Mouse (Mus musculus) neural tube, embryonic 14.5 days (tissue): ENCODE data around the gene Rab17. TPM values are rescaled to one million over a fixed set of nuclear protein-coding genes. Genes with fewer than 3 reads are reported as not detected.
A peak's percentile ranks its signal among the peaks of the same experiment; 100 is the strongest.

ENCODE experiments used
- ATAC-seq: fragments of 200-750 bp; cut with Nextera tagmentation; 2 replicates; pipeline ENCODE4 v1.8.0; 2017; ENCODE audit warnings: low read depth, mild to moderate bottlenecking, moderate TSS enrichment, moderate library complexity
- H3K27ac ChIP-seq: fragments of 300-500 bp; sonication (generic); 2 replicates; pipeline ENCODE4 v1.5.1; 2014; ENCODE audit warnings: low read depth, mild to moderate bottlenecking, control low read depth, low read length, moderate library complexity, mixed read lengths
- H3K27me3 ChIP-seq: fragments of 300-500 bp; sonication (generic); 2 replicates; pipeline ENCODE4 v1.6.1; 2014; ENCODE audit warnings: low read length; ENCODE audit not compliant: control insufficient read depth, insufficient read depth
- H3K36me3 ChIP-seq: fragments of 300-500 bp; sonication (generic); 2 replicates; pipeline ENCODE4 v1.6.1; 2014; ENCODE audit warnings: low read length, mixed read lengths; ENCODE audit not compliant: control insufficient read depth, insufficient read depth
- H3K4me1 ChIP-seq: fragments of 300-500 bp; sonication (generic); 2 replicates; pipeline ENCODE4 v1.6.1; 2014; ENCODE audit warnings: low read length; ENCODE audit not compliant: control insufficient read depth, insufficient read depth
- H3K4me2 ChIP-seq: fragments of 300-500 bp; sonication (generic); 2 replicates; pipeline ENCODE4 v1.6.1; 2014; ENCODE audit warnings: mild to moderate bottlenecking, low read depth, low read length, control low read depth
- H3K4me3 ChIP-seq: fragments of 300-500 bp; sonication (generic); 2 replicates; pipeline ENCODE4 v1.5.1; 2014; ENCODE audit warnings: low read depth, low read length, control low read depth, mixed read lengths
- H3K9ac ChIP-seq: fragments of 300-500 bp; sonication (generic); replicated peaks from 2 replicates; pipeline ENCODE4 v1.6.1; 2014; ENCODE audit warnings: low read depth, mild to moderate bottlenecking, control low read depth, low read length, mixed read lengths
- H3K9me3 ChIP-seq: fragments of 300-500 bp; sonication (generic); 2 replicates; pipeline ENCODE4 v1.6.1; 2016; ENCODE audit warnings: low read length; ENCODE audit not compliant: control insufficient read depth
- whole genome bisulfite sequencing: fragments of 180-500 bp; shearing (Covaris S2); extraction: QIAGEN DNeasy Blood & Tissue Kit; methylation state at CpG from one replicate; pipeline ENCODE4 v1.1.7; 2014; 5-methylcytosine and 5-hydroxymethylcytosine counted together
- polyA plus RNA-seq: library from polyadenylated mRNA; unstranded; fragments of >200 nt; fragmentation: Nextera tagmentation; extraction: Ambion mirVana; gene quantifications from 2 replicates; pipeline ENCODE4 v1.2.1, GENCODE M21; 2014

Rab17 gene
- polyA plus RNA-seq, 1 experiment from 2014 or later: 0.13 TPM

GRCm38 (mm10) chr1:91008147-91008682 lies 38.8 kb upstream of the Rab17 start:
- Histone ChIP-seq H3K9ac (no peak overlapping the region), H3K4me1 (peaks cover 9% of the 10 kb centered on the region), H3K27ac (no peak overlapping the region), H3K4me3 (no peak overlapping the region), H3K4me2 (no peak overlapping the region), H3K36me3 (no peaks in the 10 kb centered on the region), H3K27me3 (no peaks in the 10 kb centered on the region), H3K9me3 (no peaks in the 10 kb centered on the region)
- no peak for ATAC-seq
- 94% methylated on average over 14 of the region's 14 CpGs for WGBS

- H3K36me3 ChIP-seq: no peaks in the 10 kb centered on the region
- ATAC-seq: no peak
- H3K9me3 ChIP-seq: no peaks in the 10 kb centered on the region
- 89% methylated on average over 9 of the region's 9 CpGs for WGBS
- H3K9ac ChIP-seq: no peak overlapping the region
- H3K4me1 ChIP-seq: peaks cover 5% of the 10 kb centered on the region
- no peak overlapping the region for H3K4me2 ChIP-seq
- H3K27me3 ChIP-seq: no peaks in the 10 kb centered on the region
- no peak overlapping the region for H3K4me3 ChIP-seq
- no peak overlapping the region for H3K27ac ChIP-seq
These were observed 37.2 kb upstream of the Rab17 start for GRCm38 (mm10) chr1:91006708-91007107.

GRCm38 (mm10) chr1:91006037-91006436 lies 36.6 kb upstream of the Rab17 start:
- ATAC-seq: no peak
- Histone ChIP-seq H3K4me1 (peaks cover 2% of the 10 kb centered on the region; the same call in 1 of the 2 replicates), H3K4me2 (no peak overlapping the region), H3K36me3 (no peaks in the 10 kb centered on the region), H3K9ac (no peak overlapping the region), H3K27ac (no peak overlapping the region), H3K27me3 (no peaks in the 10 kb centered on the region), H3K4me3 (no peak overlapping the region), H3K9me3 (no peaks in the 10 kb centered on the region)
- WGBS: 84% methylated on average over 5 of the region's 5 CpGs

GRCm38 (mm10) chr1:91003522-91004253 lies 34.2 kb upstream of the Rab17 start:
- Histone ChIP-seq H3K9me3 (no peaks in the 10 kb centered on the region), H3K4me3 (no peak overlapping the region), H3K27me3 (no peaks in the 10 kb centered on the region), H3K36me3 (no peaks in the 10 kb centered on the region), H3K9ac (no peak overlapping the region), H3K27ac (no peak overlapping the region), H3K4me1 (peaks cover 9% of the 10 kb centered on the region), H3K4me2 (no peak overlapping the region)
- no peak for ATAC-seq
- WGBS: 87% methylated on average over 8 of the region's 8 CpGs

GRCm38 (mm10) chr1:91002641-91003040 lies 33.2 kb upstream of the Rab17 start:
- no peak for ATAC-seq
- H3K27me3 ChIP-seq: no peaks in the 10 kb centered on the region
- no peak overlapping the region for H3K4me3 ChIP-seq
- H3K9ac ChIP-seq: no peak overlapping the region
- no peaks in the 10 kb centered on the region for H3K36me3 ChIP-seq
- H3K4me1 ChIP-seq: peaks cover 9% of the 10 kb centered on the region
- no peak overlapping the region for H3K4me2 ChIP-seq
- no peak overlapping the region for H3K27ac ChIP-seq
- H3K9me3 ChIP-seq: no peaks in the 10 kb centered on the region
- WGBS: 91% methylated on average over 3 of the region's 3 CpGs

GRCm38 (mm10) chr1:91001871-91002539 lies 32.5 kb upstream of the Rab17 start:
- 83% methylated on average over 3 of the region's 3 CpGs for WGBS
- H3K36me3 ChIP-seq: no peaks in the 10 kb centered on the region
- H3K27me3 ChIP-seq: no peaks in the 10 kb centered on the region
- H3K4me2 ChIP-seq: no peak overlapping the region
- H3K4me1 ChIP-seq: peaks cover 9% of the 10 kb centered on the region
- no peaks in the 10 kb centered on the region for H3K9me3 ChIP-seq
- ATAC-seq: no peak
- H3K4me3 ChIP-seq: no peak overlapping the region
- no peak overlapping the region for H3K9ac ChIP-seq
- no peak overlapping the region for H3K27ac ChIP-seq

- WGBS: 93% methylated on average over 3 of the region's 3 CpGs
- H3K4me1 ChIP-seq: peaks cover 9% of the 10 kb centered on the region
These were observed 31.6 kb upstream of the Rab17 start for GRCm38 (mm10) chr1:91001101-91001500.

GRCm38 (mm10) chr1:90999911-91000601 lies 30.6 kb upstream of the Rab17 start:
- H3K4me2 ChIP-seq: peak overlapping the region; percentile 85
- no peaks in the 10 kb centered on the region for H3K27me3 ChIP-seq
- peak overlapping the region; percentile 67 for H3K4me3 ChIP-seq
- 52% methylated on average over 10 of the region's 10 CpGs for WGBS
- no peaks in the 10 kb centered on the region for H3K9me3 ChIP-seq
- peak overlapping the region; percentile 10; the same call in 1 of the 2 replicates for H3K27ac ChIP-seq
- peaks cover 9% of the 10 kb centered on the region for H3K4me1 ChIP-seq
- ATAC-seq: peak; percentile 23; the same call in 1 of the 2 replicates
- no peaks in the 10 kb centered on the region for H3K36me3 ChIP-seq
- peak overlapping the region; percentile 70; the same call in 1 of the 2 replicates for H3K9ac ChIP-seq

More at GRCm38 (mm10) chr1:91001101-91001500, 31.6 kb upstream of the Rab17 start:
- Histone ChIP-seq H3K9ac (no peak overlapping the region), H3K36me3 (no peaks in the 10 kb centered on the region), H3K27me3 (no peaks in the 10 kb centered on the region), H3K4me2 (no peak overlapping the region), H3K9me3 (no peaks in the 10 kb centered on the region), H3K27ac (no peak overlapping the region), H3K4me3 (no peak overlapping the region)
- no peak for ATAC-seq
